Mouse (Mus musculus) midbrain, embryonic 14.5 days (tissue): ENCODE data around the gene Thrsp. TPM values are rescaled to one million over a fixed set of nuclear protein-coding genes. Genes with fewer than 3 reads are reported as not detected.
A peak's percentile ranks its signal among the peaks of the same experiment; 100 is the strongest.

Experiments
- ATAC-seq: fragments of 200-750 bp; cut with Nextera tagmentation; 2 replicates; pipeline ENCODE4 v1.8.0; 2017; ENCODE audit warnings: moderate number of reproducible peaks, moderate library complexity; ENCODE audit not compliant: low FRiP score, low TSS enrichment
- DNase-seq: peaks from one replicate; pipeline ENCODE4 v3.0.0-alpha.2; 2015
- H3K27ac ChIP-seq: fragments of 300-500 bp; sonication (generic); replicated peaks from 2 replicates; pipeline ENCODE4 v1.5.1; 2014; ENCODE audit warnings: mild to moderate bottlenecking, low read depth, low read length, moderate library complexity
- H3K27me3 ChIP-seq: fragments of 300-500 bp; sonication (generic); 2 replicates; pipeline ENCODE4 v1.6.1; 2014; ENCODE audit warnings: low read length, control low read depth, mixed read lengths; ENCODE audit not compliant: control insufficient read depth, insufficient read depth
- H3K36me3 ChIP-seq: fragments of 300-500 bp; sonication (generic); 2 replicates; pipeline ENCODE4 v1.6.1; 2014; ENCODE audit warnings: low read length, control low read depth; ENCODE audit not compliant: control insufficient read depth, insufficient read depth
- H3K4me1 ChIP-seq: fragments of 300-500 bp; sonication (generic); 2 replicates; pipeline ENCODE4 v1.6.1; 2014; ENCODE audit warnings: mild to moderate bottlenecking, antibody characterized with exemption, low read length, control low read depth; ENCODE audit not compliant: control insufficient read depth, insufficient read depth
- H3K4me2 ChIP-seq: fragments of 300-500 bp; sonication (generic); 2 replicates; pipeline ENCODE4 v1.6.1; 2014; ENCODE audit warnings: mild to moderate bottlenecking, low read length, moderate library complexity
- H3K4me3 ChIP-seq: fragments of 300-500 bp; sonication (generic); replicated peaks from 2 replicates; pipeline ENCODE4 v1.5.1; 2014; ENCODE audit warnings: low read depth, low read length
- H3K9ac ChIP-seq: fragments of 300-500 bp; sonication (generic); replicated peaks from 2 replicates; pipeline ENCODE4 v1.6.1; 2014; ENCODE audit warnings: mild to moderate bottlenecking, low read length, moderate library complexity
- H3K9me3 ChIP-seq: fragments of 300-500 bp; sonication (generic); 2 replicates; pipeline ENCODE4 v1.6.1; 2016; ENCODE audit warnings: low read length, control low read depth, mixed read lengths; ENCODE audit not compliant: control insufficient read depth
- WGBS: fragments of 180-500 bp; shearing (Covaris S2); extraction: QIAGEN DNeasy Blood & Tissue Kit; methylation state at CpG from one replicate; pipeline ENCODE4 v1.1.7; 2014; 5-methylcytosine and 5-hydroxymethylcytosine counted together
- polyA plus RNA-seq: library from polyadenylated mRNA; unstranded; fragments of >200 nt; fragmentation: Nextera tagmentation; extraction: Ambion mirVana; gene quantifications from 2 replicates; pipeline ENCODE4 v1.2.1, GENCODE M21; 2014

The Thrsp gene
- polyA plus RNA-seq, 1 experiment from 2014 or later = 1.2 TPM

DNA sequence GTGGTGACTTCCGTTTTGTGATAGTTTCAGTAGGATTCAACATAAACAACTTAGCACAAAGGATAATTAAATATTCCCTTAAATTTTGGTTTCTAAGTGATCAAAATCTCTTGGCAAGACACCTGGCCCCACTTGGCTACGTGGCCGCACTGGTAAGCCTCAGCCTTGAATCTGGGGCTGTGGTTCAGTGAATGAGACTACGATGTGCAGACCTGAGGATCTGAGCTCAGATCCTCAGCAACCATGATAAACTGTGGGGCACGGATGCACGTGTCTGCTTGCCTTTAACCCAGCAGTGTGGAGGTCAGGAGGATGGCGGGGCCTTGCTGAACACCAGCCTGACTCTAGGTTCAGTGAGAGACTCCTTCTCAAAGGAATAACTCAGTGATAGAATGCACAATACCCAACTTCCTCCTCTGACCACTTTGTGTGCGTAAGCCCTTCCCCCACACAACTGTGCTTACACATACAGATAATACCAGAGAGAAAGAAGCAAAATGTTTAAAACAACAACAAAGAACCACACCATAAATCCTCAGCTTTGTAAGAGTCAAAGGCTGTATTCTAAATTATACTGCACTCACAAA, 29.9 kb downstream of the Thrsp start:
- Histone ChIP-seq H3K27ac (no peak overlapping the region), H3K27me3 (no peaks in the 10 kb centered on the region), H3K9me3 (no peaks in the 10 kb centered on the region), H3K4me3 (no peak overlapping the region), H3K4me2 (no peak overlapping the region), H3K9ac (no peak overlapping the region), H3K4me1 (no peaks in the 10 kb centered on the region), H3K36me3 (peaks cover 71% of the 10 kb centered on the region)
- no peak for DNase-seq
- 95% methylated on average over 8 of the region's 8 CpGs for WGBS
- ATAC-seq = no peak

DNA sequence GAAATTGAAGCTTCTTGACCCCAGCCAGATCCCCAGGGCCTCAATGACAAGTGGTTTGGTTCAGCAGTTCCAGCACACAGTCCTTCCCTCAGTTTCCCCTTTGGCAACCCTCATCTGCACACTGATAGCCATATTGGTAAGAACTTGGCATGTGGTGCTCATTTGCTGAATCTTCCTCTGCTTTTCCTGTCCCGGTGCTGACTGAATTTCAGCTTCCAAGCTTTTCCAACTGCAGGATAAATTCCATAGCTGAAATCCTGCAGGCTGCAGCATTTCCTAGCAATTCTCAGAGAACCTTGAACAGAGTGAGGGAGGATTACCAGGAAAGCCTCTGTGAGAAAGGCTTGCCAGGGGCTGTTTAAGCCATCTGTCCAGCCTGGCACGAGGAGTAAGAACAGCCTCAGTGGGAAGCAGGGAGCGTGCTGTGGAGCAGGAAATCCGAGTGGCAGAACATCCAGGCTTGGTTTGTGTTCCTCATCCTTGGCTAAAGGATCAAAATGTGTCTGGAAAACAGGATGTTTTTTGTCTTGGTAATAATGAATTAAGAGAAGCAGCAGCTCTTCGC, 30.6 kb downstream of the Thrsp start:
- no peaks in the 10 kb centered on the region for H3K4me1 ChIP-seq
- WGBS = 89% methylated on average over 5 of the region's 5 CpGs
- no peaks in the 10 kb centered on the region for H3K9me3 ChIP-seq
- H3K9ac ChIP-seq = no peak overlapping the region
- H3K4me3 ChIP-seq = no peak overlapping the region
- ATAC-seq = no peak
- H3K27ac ChIP-seq = no peak overlapping the region
- H3K27me3 ChIP-seq = no peaks in the 10 kb centered on the region
- peaks cover 72% of the 10 kb centered on the region for H3K36me3 ChIP-seq
- peak; percentile 24 for DNase-seq
- no peak overlapping the region for H3K4me2 ChIP-seq

DNA sequence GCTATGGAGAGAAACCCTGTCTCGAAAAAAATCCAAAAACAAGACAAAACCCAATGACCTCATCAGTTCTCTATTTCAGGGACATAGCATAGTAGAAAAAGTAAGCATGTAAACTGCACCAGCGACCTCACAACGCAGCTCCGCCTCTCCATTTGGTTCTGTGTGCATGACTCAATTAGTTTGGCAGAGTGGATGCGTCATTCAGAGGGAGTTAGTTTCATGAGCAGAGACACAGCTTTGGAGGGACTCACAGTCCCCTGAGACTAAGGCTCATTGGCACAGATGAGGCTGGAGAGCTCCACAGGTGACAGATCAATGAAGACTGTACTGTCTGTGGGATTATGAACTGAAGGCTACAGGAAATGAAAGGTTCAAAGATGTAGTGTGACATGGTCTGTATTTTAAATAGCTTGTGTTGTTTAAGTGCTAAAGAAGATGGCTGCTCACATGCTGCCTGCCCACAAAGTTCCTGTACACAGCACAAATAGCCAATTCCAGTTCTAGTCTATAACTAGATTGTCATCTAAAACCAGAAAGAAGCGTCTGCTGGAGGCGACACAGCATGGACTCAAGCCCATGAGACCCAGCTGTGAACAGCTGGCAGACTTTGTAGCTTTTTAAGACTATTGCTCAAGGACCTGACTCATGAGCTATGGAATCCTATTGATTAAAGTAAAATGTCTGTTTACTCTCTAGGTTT, 31.3 kb downstream of the Thrsp start:
- no peak overlapping the region for H3K4me3 ChIP-seq
- H3K4me1 ChIP-seq = no peaks in the 10 kb centered on the region
- no peak overlapping the region for H3K4me2 ChIP-seq
- 93% methylated on average over 7 of the region's 7 CpGs for WGBS
- DNase-seq (no peak), ATAC-seq (no peak)
- H3K9me3 ChIP-seq = no peaks in the 10 kb centered on the region
- no peaks in the 10 kb centered on the region for H3K27me3 ChIP-seq
- no peak overlapping the region for H3K27ac ChIP-seq
- peaks cover 71% of the 10 kb centered on the region for H3K36me3 ChIP-seq
- H3K9ac ChIP-seq = no peak overlapping the region

DNA sequence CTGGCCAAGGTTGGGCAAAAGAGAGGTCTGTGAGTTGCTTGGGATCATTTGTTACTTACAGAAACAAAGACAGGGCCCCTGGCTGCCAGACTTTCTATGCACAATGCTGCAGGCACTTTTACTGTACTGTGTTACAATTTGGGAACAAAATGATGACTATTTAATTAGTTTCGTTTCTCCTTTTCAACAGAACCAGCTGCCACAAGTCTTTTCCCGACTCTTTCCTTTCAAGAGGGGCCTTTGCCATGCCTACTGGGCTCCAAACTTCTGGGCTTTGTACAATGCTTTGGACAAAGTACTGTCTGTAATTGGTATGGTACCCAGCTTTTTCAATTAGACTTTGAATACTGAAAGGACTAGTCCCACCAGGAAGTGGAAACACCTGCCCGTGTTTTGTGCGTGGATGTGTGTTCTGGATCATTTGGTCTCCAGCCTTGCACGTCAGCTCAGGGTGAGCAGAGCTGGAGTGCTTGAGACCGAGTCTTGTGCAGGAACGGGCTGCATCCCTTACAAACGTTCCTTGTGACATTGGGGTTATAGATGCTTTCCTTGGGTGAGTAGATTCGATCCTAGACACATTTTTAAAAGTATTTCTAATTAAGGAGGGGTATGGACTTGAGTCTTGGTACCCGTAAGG, 33.9 kb downstream of the Thrsp start:
- WGBS = 91% methylated on average over 10 of the region's 10 CpGs
- no peaks in the 10 kb centered on the region for H3K4me1 ChIP-seq
- no peak overlapping the region for H3K27ac ChIP-seq
- no peak overlapping the region for H3K4me2 ChIP-seq
- H3K9ac ChIP-seq = no peak overlapping the region
- no peak for DNase-seq
- no peak for ATAC-seq
- H3K27me3 ChIP-seq = no peaks in the 10 kb centered on the region
- no peaks in the 10 kb centered on the region for H3K9me3 ChIP-seq
- H3K4me3 ChIP-seq = no peak overlapping the region
- peaks cover 83% of the 10 kb centered on the region for H3K36me3 ChIP-seq

DNA sequence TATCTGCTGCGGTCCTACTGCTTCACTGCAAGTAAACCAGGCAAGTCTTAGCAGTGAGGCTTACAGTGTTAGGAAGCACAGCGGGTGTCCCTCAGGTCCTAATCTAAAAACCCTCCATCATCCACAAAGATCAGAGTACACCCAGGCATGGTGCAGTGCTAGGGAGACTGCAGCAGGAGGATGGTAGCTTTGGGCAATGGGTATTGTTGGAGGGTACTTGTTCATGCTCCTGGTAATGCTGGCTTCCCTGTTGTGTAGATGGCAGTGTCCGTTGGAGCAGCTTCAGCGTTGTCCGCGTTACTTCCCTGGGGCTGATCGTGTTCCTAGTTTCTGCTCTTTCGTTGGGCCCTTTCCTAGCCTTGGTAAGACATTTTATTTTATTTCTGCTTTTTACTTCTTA, 34.9 kb downstream of the Thrsp start:
- 96% methylated on average over 8 of the region's 8 CpGs for WGBS
- no peak for DNase-seq
- no peak overlapping the region for H3K27ac ChIP-seq
- H3K4me1 ChIP-seq = no peaks in the 10 kb centered on the region
- H3K4me3 ChIP-seq = no peak overlapping the region
- H3K36me3 ChIP-seq = peaks cover 83% of the 10 kb centered on the region
- no peak for ATAC-seq
- no peaks in the 10 kb centered on the region for H3K27me3 ChIP-seq
- no peak overlapping the region for H3K4me2 ChIP-seq
- H3K9ac ChIP-seq = no peak overlapping the region
- H3K9me3 ChIP-seq = no peaks in the 10 kb centered on the region

DNA sequence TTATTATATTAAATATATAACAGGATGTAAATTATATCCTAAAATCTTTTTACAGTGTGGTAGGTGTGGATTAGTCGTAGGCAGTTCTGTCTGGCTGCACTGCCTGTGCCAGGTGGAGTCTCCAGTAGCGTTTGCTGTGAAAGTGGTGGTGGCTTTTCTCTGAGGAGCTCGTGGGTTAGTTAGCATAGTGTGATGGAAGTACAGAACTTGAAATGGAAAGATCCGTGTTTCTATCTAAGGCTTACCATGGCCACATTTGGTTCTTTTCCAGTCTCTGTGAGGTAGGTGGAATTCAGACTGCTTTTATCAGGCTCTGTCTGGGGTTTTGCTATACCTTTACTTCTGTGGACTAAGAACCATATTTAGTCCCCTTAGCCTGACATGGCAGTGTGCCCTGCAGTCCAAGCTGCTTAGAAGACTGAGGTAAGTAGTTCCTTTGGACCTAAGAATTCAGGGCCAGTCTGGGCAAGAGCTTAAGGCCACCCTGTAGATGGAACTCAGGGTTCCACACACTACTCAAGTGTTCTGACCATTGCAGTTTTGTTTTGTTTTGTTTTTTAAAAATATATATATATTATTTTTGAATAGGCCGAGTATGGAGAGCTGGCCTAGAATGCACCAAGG, 36.9 kb downstream of the Thrsp start:
- Histone ChIP-seq H3K9me3 (no peaks in the 10 kb centered on the region), H3K4me3 (no peak overlapping the region), H3K27me3 (no peaks in the 10 kb centered on the region), H3K36me3 (peaks cover 75% of the 10 kb centered on the region), H3K9ac (no peak overlapping the region), H3K4me2 (no peak overlapping the region), H3K4me1 (no peaks in the 10 kb centered on the region), H3K27ac (no peak overlapping the region)
- 96% methylated on average over 5 of the region's 5 CpGs for WGBS
- DNase-seq = no peak
- ATAC-seq = no peak

DNA sequence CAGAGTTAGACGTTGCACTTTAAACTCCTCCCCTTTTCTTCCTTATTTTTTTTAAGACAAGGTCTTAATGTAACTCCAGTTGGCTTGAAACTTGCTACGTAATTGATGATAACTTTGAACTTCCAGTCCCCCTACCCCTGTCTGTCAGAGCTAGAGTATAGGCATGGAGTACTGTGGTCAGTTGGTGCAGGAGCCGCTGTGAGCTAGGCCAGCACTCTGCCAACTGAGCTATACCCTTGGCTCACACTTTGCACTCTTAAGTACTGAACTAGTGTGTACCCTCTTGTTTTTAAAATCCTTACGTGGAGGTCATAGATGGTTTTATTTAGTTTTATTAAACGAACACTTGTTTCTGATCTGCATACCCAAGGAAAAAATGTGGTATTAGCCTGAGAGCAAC, 38.2 kb downstream of the Thrsp start:
- ATAC-seq (no peak), DNase-seq (no peak)
- H3K4me2 ChIP-seq = no peak overlapping the region
- H3K9ac ChIP-seq = no peak overlapping the region
- no peak overlapping the region for H3K4me3 ChIP-seq
- peaks cover 69% of the 10 kb centered on the region for H3K36me3 ChIP-seq
- WGBS = 95% methylated on average over 5 of the region's 5 CpGs
- H3K27ac ChIP-seq = no peak overlapping the region
- no peaks in the 10 kb centered on the region for H3K27me3 ChIP-seq
- H3K4me1 ChIP-seq = no peaks in the 10 kb centered on the region
- no peaks in the 10 kb centered on the region for H3K9me3 ChIP-seq

DNA sequence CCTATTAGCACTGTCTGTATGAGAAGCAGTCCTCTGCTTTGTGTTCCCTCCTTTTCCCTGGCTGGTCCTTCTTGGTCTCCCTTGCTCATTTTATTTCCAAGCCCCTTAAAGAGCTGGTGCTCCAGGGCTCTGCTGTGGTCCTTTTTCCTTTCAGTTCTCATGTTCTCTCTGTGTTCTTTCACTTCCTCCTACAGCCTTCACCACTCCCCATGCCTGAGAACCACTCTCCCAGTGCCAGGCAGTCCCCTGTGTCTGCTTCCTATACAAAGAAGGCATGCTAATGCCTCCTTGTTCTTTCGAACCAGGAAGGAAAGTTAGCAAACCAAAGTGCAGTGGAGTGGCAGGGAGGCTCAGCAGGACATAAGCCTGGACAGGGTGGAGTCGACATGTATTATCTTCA, 41.6 kb downstream of the Thrsp start:
- no peaks in the 10 kb centered on the region for H3K9me3 ChIP-seq
- H3K27me3 ChIP-seq = no peaks in the 10 kb centered on the region
- H3K4me3 ChIP-seq = no peak overlapping the region
- no peak overlapping the region for H3K4me2 ChIP-seq
- H3K27ac ChIP-seq = no peak overlapping the region
- peaks cover 7% of the 10 kb centered on the region; the same call in 1 of the 2 replicates for H3K4me1 ChIP-seq
- H3K36me3 ChIP-seq = peaks cover 40% of the 10 kb centered on the region
- no peak for DNase-seq
- ATAC-seq = no peak
- WGBS = 79% methylated on average over 2 of the region's 2 CpGs
- no peak overlapping the region for H3K9ac ChIP-seq
